Mouse (Mus musculus) mature B cell (primary cell): ENCODE results near the gene Ankle2.

Experiments
- in situ Hi-C: fragments of 300-500 bp; cut with MboI; formaldehyde crosslinking; loops from 2 replicates; pipeline ENCODE4 v1.14.3; 2019

The Ankle2 gene

DNA sequence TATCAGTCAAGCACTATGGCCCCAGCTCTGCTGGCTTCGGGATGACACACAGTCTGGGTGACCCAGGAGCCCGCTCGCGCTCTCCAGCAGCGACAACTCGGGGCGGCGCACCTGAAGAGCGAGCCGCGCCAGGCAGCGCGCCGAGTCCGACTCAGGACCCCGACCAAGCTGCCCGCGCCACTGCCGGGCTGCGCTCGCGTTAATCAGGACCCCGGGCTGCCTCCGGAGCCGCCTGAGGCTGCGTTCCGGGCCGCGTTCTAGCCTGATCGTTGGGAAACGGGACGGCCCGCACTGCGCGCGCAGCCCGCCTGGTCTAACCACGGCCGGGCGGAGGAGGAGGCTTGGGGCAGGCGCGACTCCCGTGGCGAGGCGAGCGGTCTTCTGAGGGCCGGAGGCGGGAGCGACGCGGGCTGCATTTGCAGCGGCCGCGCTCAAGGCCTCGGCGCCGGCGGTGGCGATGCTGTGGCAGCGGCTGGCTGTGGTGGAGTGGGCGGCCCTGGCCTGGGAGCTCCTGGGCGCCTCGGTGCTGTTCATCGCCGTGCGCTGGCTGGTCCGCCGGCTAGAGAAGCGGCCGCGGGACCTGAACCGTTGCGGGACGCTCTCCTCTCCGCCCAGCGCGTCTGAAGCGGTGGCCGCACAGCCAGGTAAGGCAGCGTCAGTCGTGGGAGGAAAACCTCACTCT is at the start of gene Ankle2:
Gene Ankle2 (plus strand): TSS at position 225 of the 682 bp plus-strand sequence.
- in situ Hi-C loops = no loop called here

DNA sequence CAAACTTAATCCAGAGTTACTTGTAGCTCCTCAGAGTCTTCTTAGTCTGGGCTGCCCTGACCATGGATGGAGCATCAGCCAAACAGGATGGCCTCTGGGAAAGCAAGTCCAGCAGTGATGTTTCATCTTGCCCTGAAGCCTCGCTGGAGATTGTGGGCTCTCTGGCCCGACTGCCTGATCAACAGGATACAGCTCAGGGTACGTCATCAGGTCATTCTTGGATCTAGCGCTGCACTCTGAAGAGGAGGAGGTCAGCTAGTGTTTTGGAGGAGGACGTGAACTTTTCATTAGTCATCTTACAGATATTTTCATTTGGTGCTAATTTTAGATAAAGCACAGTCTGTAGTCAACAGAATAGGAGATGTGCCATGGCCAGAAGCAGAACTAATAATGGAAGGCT is 49.1 kb upstream of the Ankle2 start:
- in situ Hi-C loops = no loop called here

DNA sequence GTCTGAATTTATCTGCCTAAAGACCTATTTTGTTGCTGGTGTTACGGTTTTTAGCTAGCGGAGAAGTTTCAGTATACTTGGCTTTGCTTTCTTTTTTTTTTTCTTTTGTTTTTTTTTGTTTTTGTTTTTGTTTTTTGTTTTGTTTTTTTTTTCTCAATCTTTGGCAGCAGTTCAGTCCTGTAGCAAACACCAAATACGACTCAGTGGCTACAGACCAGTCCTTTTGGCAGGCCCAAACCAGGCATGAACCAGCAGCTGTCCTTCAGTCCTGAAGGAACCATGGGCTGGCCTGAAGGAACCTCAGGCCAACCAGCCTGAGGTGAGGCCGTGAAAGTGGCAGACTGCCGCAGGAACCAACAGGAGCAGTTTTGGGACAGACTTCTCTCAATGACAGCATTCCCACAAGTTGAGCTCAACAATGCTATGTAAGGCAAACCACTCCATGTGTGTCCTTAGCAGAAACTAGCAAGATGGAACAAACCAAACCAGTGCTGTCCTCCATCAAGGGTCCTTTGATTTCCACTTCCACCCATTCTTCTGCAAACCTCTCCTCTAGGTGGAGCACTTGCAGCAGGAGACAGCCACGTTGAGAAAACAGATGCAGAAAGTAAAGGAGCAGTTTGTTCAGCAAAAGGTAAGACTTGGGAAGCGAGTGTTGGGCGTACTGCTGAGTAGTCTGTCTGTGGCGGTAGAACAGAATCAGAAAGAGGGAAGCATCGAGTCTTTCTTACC is 27.5 kb upstream of the Ankle2 start:
- in situ Hi-C loops = no loop called here

DNA sequence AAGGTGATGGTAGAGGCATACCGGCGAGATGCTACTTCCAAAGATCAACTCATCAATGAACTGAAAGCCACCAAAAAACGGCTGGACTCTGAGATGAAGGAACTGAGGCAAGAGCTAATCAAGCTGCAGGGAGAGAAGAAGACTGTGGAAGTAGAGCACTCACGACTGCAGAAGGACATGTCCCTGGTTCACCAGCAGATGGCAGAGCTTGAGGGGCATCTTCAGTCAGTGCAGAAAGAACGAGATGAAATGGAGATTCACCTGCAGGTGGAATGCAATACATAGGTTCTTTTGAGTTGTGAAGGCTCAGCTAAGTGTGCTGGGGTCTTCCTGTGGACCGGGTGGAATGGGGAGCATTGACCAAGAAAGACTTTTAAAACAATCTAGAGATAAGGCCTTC is 26.0 kb upstream of the Ankle2 start:
- in situ Hi-C loops = no loop called here

DNA sequence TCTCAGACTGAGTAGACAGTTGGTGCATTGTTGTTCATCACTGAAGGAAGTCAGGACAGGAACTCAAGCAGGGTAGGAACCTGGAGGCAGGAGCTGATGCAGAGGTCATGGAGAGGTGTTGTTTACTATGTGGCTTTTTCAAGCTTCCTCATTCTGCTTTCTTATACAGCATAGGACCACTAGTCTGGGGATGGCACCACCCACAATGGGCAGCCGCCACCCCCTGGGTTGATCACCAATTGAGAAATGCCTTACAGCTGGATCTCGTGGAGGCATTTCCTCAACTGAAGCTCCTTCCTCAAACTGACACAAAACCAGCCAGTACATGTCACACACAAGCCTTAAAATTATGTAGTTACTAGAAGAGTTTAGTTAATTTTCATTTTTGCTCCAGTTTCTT is 19.5 kb upstream of the Ankle2 start:
- in situ Hi-C loops = no loop called here

DNA sequence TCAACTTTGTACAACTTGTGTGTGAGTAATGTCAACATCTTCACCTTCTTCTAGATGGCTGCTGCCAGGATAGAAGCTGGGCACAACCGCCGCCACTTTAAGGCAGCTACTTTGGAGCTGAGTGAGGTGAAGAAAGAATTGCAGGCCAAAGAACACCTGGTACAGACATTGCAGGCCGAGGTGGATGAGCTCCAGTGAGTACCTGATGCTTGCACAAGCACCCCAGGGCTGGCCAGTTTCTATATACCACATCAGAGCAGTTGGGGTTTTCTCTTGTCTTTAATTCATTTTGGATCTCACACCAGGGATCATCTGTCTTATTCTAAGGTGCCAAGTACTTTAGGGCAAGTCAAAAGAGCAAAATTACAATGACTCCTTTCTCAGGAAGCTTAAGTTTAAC is 14.0 kb upstream of the Ankle2 start:
- in situ Hi-C loops = no loop called here

DNA sequence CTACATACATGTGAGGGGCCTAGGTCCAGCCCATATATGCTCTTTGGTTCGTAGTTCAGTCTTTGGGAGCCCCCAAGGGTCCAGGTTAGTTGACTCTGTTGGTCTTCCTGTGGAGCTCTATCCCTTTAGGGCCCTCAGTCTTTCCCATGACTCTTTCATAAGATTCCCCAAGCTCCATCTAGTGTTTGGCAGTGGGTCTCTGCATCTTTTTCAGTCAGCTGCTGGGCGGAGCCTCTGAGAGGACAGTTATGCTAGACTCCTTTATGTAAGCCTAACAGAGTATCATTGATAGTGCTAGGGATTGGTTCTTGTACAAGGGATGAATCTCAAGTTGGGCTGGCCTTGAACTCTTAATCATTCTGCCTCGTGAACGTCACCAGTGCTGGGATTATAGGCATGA is 10.5 kb upstream of the Ankle2 start:
- in situ Hi-C loops = no loop called here

DNA sequence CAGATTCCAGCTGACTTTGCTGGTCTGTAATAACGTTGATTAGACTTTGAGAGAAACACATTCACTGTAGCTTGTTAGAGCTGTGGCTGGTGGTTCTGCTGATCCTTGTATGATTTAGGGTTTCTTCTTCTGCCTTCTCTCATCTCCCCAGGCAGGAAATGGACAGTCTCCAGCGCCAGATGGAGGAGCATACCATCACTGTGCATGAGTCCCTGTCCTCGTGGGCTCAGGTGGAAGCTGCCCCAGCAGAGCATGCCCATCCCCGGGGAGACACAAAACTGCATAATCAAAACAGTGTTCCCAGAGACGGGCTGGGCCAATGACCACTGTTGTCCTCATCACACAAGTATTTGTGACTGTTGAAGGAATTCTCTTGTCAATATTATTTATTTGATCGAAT is 8.0 kb upstream of the Ankle2 start:
- in situ Hi-C loops = no loop called here

DNA sequence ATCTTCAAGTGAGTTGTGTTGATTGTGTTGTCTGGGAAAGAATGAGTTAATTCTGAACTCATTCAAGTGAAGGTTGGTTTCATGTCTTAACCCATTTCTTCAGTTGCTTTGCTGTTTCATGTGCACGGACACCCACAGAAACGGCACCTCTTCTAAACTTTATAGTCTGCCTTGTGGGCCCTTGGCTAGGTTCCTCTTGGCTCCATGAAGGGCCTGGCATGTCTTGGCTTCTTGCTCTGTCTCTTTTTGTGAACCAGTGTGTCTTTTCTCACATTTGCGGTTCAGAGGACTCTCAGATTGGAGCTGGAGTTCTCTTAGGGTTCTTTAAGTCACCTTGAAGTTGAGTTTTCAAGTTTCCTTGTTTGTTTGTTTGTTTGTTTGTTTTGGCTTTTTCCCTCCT is 5.7 kb upstream of the Ankle2 start:
- in situ Hi-C loops = no loop called here

DNA sequence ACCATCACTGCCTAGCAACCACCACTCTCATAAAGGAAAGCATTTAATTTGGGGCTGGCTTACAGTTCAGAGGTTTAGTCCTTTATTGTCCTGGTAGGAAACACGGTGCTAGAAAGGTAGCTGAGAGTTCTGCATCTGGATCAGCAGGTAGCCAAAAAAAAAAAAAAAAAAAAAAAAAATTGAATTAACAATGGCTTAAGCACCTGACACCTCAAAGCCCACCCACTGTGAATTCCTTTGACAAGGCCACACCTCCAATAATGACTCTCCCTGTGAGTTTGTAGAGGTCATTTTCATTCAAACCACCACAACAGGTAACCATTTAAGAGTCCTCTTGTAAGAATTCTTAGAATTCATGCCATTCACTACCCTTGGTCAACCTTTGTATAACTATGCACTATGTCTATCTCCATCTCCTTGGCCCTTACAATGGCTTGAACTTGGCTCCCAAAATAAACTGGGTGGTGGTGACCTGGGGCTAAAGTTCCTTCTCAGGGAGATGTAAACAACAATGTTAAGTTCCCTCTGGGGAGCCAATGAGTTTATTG is 3.4 kb upstream of the Ankle2 start:
- in situ Hi-C loops = no loop called here

DNA sequence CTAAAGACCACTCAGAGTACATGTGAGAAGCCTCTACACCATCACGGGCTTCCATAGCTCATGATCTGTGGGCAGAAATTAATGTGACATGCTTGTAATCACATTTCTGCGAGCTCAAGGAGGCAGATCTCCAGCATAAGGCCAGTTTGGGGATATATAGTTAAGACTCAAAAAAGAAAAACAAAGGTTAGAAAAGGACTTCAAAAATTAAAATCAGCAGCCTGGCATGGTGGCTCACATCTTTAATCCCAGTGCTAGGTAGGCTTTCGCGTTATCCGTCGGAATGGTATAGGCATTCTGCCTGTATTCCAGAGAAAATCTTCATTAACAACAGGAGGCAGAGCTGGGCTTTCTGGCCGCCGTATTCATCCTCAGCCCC is 414 bp upstream of the Ankle2 start:
- in situ Hi-C loops = no loop called here

DNA sequence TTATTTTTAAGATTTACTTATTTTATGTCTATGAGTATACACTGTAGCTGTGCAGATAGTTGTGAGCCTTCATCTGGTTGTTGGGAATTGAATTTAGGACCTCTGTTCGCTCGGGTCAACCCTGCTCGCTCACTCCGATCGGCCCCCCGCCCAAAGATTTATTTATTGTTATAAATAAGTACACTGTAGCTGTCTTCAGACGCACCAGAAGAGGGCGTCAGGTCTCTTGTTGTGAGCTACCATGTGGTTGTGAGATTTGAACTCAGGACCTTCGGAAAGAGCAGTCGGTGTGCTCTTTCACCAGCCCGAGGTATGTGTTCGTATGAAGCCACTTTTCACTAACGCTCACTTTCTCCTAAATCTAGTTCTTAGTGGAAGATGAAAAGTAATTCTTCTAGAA is 834 bp downstream of the Ankle2 start:
- in situ Hi-C loops = no loop called here

DNA sequence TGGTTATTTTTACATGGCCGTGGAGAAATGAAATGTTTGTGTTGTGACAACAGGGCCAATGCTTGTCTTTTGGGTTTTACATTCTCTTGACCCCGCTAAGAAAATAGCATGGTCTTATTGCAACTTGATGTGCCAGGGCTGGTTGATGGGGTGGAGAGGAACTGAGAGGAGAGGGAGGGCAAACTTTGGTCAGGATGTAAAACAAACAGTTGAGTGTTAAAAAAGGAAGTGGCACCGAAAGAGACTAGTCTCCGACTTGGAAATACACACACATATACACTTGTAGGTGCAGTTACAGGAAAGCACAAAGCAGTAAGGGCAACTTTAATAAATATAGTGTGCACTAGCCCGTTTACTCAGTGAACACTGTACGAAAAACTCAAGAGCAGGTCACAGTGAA is 1.5 kb downstream of the Ankle2 start:
- in situ Hi-C loops = no loop called here

DNA sequence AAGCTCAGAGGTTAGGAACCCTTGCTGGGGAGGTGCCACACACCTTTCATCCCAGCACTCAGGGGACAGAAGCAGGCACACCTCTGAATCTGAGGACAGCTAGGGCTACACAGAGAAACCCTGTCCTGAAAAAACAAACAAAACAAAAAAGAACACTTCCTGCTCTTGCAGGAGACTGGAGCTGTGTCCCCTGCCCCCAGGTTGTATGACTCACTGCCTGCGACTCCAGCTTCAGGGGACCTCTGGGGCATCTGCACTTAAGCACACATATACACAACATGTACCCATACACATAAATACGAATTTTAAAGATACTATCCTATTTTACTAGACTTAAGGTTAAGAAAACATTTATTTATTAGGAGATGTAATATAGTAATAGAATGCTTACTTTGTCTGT is 13.3 kb downstream of the Ankle2 start:
- in situ Hi-C loops = no loop called here

DNA sequence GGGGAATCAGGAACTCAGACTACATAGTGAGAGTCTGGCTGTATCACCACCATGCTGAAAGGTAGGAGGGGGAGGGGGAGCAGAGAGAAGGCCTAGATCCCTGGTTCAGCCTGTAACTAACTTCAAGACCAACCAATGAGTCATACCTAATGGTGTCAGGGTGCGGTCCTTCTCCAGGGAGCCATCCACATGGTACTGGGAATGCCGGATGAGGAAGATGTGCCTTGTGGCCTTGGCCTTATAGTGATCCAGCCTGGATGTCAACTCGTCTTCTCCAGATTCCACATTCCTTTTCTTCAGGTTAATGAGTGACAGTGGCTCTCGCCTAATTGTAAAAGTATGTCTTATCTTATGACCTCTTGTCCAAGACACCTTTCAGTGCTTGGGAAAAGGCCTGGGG is 36.1 kb downstream of the Ankle2 start:
- in situ Hi-C loops = no loop called here

DNA sequence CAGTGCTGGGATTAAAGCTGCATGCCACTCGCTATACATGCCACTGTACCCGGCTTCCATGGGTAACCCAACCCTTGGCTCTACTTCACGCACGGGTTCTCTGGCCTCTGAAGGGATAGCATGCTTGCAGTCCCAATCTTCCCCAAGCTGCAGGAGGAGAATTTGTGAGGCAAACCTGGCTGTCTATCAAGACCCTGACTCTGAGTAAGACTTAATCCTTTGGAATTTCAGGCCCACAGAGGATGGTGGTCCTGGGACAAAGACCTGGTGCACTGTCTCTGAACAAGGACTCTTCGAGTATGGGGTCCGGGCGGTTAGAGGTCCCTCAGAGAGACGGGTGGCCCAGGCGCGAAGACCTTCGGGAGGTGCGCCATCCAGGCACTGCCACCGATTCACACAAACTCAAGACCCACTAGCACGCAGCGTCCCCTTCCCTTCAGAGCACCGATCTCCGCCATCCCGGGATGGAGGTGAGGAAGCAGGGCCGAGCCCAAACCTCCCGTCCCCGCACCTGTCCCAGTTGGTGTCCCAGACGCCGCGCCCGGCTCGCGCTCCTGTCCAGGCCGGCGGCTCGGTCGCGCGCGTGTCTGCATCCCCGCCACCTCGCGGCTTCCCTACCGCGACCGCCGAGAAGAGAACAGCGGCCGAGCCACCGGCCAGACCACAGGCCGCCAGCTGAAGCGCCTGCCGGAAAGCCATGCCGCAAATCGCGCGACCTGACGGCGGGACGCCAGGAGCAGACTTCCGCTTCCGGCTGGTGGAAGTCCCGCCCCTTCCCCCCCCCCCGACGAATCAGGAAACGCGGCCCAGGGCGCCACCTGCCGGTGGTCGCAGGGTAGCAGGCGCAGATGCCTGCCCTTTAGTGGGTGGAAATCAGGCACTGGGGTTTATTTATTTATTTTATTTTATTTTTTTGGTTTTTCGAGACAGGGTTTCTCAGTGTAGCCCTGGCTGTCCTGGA is 38.6 kb downstream of the Ankle2 start, which contains the start of gene Pgam5:
Gene Pgam5 (minus strand): TSS at position 773 of the 961 bp plus-strand sequence.
- in situ Hi-C loops = no loop called here

DNA sequence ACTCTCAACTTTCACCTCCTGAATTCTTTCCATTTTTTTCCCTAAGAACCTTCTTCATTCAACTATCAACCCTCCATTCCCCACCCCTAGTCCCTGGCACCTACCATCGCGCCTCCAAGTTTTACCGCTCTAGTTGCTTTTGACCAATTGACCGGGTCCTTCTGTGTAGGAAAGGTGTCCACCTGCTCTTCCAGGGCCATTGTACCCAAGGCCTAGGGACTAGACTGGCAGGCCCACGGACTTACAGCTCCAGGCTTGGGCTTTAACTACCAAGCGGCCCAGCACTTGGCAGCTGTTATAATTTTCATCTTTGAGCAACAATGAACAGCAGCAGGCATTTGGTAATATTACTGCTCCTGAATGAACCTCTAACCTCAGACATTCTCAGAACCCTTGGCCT is 39.4 kb downstream of the Ankle2 start:
- in situ Hi-C loops = no loop called here

DNA sequence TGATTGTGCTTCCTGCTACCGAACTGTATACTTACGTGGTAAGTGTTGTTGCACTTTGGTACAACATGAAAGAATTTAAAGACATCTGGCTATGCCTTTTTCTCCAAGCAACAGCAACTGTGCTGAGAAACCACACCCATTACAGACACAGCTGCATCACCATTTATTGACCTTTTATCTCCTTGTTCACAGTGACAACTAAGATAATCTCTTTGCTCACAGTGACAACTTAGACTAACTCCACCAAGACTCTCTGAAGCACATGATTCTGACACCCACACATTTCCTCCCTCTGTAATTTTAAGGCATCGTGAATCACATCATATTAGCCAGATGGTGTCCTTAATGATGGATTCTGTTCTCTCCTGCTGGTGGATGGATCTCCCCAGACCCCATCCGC is 43.3 kb downstream of the Ankle2 start:
- in situ Hi-C loops = no loop called here

DNA sequence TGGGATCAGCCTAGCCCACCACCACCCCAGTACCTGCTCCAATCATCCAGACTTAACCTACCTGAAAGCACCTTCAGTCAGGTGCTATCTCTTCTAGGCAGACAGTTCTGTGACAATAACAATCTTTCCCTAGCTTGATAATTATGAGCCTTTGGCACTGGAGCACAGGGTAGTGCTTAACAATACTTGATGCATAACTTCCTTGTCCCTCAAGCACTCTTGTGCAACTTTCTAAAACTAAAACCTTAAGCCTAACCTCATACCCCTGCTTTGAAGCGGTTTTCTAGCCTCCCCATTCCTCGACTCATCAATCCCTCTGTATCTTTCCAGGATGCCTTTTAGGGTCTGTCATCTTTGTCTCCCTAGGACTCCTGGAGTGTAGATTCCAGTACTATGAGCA is 44.0 kb downstream of the Ankle2 start:
- in situ Hi-C loops = no loop called here

DNA sequence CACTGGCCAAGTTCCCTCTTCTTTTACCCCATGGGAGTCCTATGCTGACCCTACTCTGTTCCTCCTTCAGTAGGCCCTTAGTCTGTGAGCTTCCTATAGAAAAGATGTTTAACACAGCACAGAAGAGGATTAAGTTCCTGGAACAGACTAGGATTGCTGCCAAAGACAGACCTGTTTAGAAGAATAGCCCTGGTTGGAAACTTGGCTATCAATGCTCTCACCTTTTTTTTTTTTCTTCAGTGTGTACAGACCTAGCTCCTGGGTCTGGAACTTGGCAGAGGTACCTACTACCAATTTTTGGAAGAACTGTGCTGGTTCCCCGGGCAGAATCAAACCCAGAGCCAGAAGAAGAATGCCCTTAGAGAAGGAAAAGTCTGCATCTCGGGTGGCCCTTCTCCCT is 45.6 kb downstream of the Ankle2 start:
- in situ Hi-C loops = no loop called here

DNA sequence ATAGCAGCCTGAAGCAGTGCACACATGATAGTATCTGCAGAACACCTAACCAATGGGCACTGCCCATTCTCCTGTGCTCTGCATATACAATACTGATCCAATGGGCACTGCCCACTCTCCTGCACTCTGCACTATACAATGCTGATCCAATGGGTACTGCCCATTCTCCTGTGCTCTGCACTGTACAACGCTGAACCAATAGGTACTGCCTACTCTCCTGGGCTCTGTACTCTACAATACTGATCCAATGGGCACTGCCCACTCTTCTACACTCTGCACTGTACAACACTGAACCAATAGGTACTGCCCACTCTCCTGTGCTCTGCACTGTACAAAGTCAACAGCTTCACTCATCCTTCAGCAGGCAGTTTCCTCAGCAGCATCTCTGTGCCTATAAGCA is 46.1 kb downstream of the Ankle2 start:
- in situ Hi-C loops = no loop called here

DNA sequence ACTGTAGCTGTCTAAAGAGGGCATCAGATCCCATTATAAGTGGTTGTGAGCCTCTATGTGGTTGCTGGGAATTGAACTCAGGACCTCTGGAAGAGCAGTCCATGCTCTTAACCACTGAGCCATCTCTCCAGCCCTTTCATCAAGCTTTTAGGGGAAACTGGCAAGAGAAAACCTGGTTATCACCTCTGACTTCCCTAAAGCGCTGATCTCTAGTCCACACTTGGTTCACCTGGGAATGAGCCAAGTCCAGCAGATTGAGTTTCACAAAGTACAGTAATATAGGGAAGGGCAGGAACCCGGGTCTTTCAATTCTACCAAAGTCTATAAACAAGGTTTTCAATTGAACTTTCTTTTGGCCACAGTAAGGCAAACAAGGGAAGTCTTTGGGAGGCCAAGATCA is 51.2 kb downstream of the Ankle2 start:
- in situ Hi-C loops = no loop called here
